In genomic region chr15:60846291-60846690, GRCm38 (mm10) we compare ENCODE assay signal across 18 mouse cellular contexts. TPM values are rescaled to one million over a fixed set of nuclear protein-coding genes. Genes with fewer than 3 reads are reported as not detected.
DNase-seq lines count a peak whose midpoint lies in the region; ATAC-seq and TF ChIP-seq lines count a peak whose summit lies in the region.
"Had no signal": no experiment of that assay in that cellular context is flagged by ENCODE, and none has a peak within 500 bp of the region (broad histone marks: within the 10 kb centered on the region; RNA-seq: fewer than 3 reads in every experiment).

No protein-coding gene starts in this region.

- no peak overlapping the region for H3K9ac ChIP-seq in hindbrain, embryonic 14.5 days
- no peak overlapping the region for H3K9ac ChIP-seq in hindbrain, embryonic 12.5 days
- H3K9ac ChIP-seq: limb, embryonic 13.5 days; liver, embryonic 15.5 days; neural tube, embryonic 12.5 days had no signal

- peak overlapping the region; percentile 78 for H3K27ac ChIP-seq in hindbrain, embryonic 10.5 days
- H3K27ac ChIP-seq in hindbrain, embryonic 14.5 days = no peak overlapping the region
- H3K27ac ChIP-seq in embryonic facial prominence, embryonic 10.5 days (replicated peaks) = peak overlapping the region; percentile 63
- H3K27ac ChIP-seq in hindbrain, embryonic 12.5 days = peak overlapping the region; percentile 44; the same call in 1 of the 2 replicates
- H3K27ac ChIP-seq: limb, embryonic 13.5 days; liver, embryonic 15.5 days; neural tube, embryonic 12.5 days had no signal

- TF ChIP-seq CTCF in brain, embryonic 14.5 days (IDR thresholded peaks at IDR 0.05; ENCODE audit: borderline replicate concordance, extremely low read depth, insufficient read depth, insufficient read length) = no peak

- H3K9me3 ChIP-seq in hindbrain, embryonic 10.5 days = no peaks in the 10 kb centered on the region
- H3K9me3 ChIP-seq in hindbrain, embryonic 14.5 days (ENCODE audit: control insufficient read depth, low read length) = no peaks in the 10 kb centered on the region
- no peaks in the 10 kb centered on the region for H3K9me3 ChIP-seq in embryonic facial prominence, embryonic 10.5 days
- no peaks in the 10 kb centered on the region for H3K9me3 ChIP-seq in hindbrain, embryonic 12.5 days (replicated peaks)
- H3K9me3 ChIP-seq: limb, embryonic 13.5 days; liver, embryonic 15.5 days; neural tube, embryonic 12.5 days had no signal

- no peaks in the 10 kb centered on the region for H3K36me3 ChIP-seq in hindbrain, embryonic 10.5 days
- no peaks in the 10 kb centered on the region for H3K36me3 ChIP-seq in hindbrain, embryonic 14.5 days (replicated peaks; ENCODE audit: control insufficient read depth, insufficient read depth)
- H3K36me3 ChIP-seq in embryonic facial prominence, embryonic 10.5 days (replicated peaks) = no peaks in the 10 kb centered on the region
- no peaks in the 10 kb centered on the region for H3K36me3 ChIP-seq in hindbrain, embryonic 12.5 days
- H3K36me3 ChIP-seq: limb, embryonic 13.5 days; liver, embryonic 15.5 days; neural tube, embryonic 12.5 days had no signal

- ATAC-seq in hindbrain, embryonic 14.5 days (ENCODE audit: low FRiP score) = no peak
- no peak for ATAC-seq in hindbrain, embryonic 12.5 days (ENCODE audit: low FRiP score)
- ATAC-seq in cerebellum, adult (ENCODE audit: insufficient number of reproducible peaks, low FRiP score, low TSS enrichment) = no peak
- ATAC-seq: intestine, postnatal 0 days had no signal

- no peak overlapping the region for H3K4me2 ChIP-seq in hindbrain, embryonic 14.5 days (replicated peaks)
- no peak overlapping the region for H3K4me2 ChIP-seq in hindbrain, embryonic 12.5 days (replicated peaks)
- H3K4me2 ChIP-seq: limb, embryonic 13.5 days; liver, embryonic 15.5 days; neural tube, embryonic 12.5 days had no signal

- H3K4me3 ChIP-seq in hindbrain, embryonic 10.5 days = no peak overlapping the region
- no peak overlapping the region for H3K4me3 ChIP-seq in hindbrain, embryonic 14.5 days (replicated peaks; ENCODE audit: low read length)
- no peak overlapping the region for H3K4me3 ChIP-seq in embryonic facial prominence, embryonic 10.5 days
- H3K4me3 ChIP-seq in hindbrain, embryonic 12.5 days = no peak overlapping the region
- H3K4me3 ChIP-seq: limb, embryonic 13.5 days; liver, embryonic 15.5 days; neural tube, embryonic 12.5 days had no signal

- peaks cover 40% of the 10 kb centered on the region for H3K4me1 ChIP-seq in hindbrain, embryonic 10.5 days (replicated peaks)
- peaks cover 8% of the 10 kb centered on the region; the same call in 1 of the 2 replicates for H3K4me1 ChIP-seq in hindbrain, embryonic 14.5 days (replicated peaks; ENCODE audit: control insufficient read depth, insufficient read depth, low read length)
- H3K4me1 ChIP-seq in embryonic facial prominence, embryonic 10.5 days = peaks cover 55% of the 10 kb centered on the region
- peaks cover 16% of the 10 kb centered on the region for H3K4me1 ChIP-seq in hindbrain, embryonic 12.5 days

- no peaks in the 10 kb centered on the region for H3K27me3 ChIP-seq in hindbrain, embryonic 10.5 days (ENCODE audit: insufficient read depth, poor library complexity, severe bottlenecking)
- H3K27me3 ChIP-seq in hindbrain, embryonic 14.5 days (ENCODE audit: control insufficient read depth, insufficient read depth, low read length) = no peaks in the 10 kb centered on the region
- H3K27me3 ChIP-seq in embryonic facial prominence, embryonic 10.5 days (replicated peaks; ENCODE audit: low read depth, poor library complexity, severe bottlenecking) = no peaks in the 10 kb centered on the region
- no peaks in the 10 kb centered on the region for H3K27me3 ChIP-seq in hindbrain, embryonic 12.5 days
- H3K27me3 ChIP-seq: liver, embryonic 15.5 days; neural tube, embryonic 12.5 days had no signal

- intact Hi-C loops in heart, postnatal 36 days (cut with DNase I) = no loop called here
- intact Hi-C loops in heart, postnatal 14 days (cut with DNase I) = no loop called here

- DNase-seq in hindbrain, embryonic 10.5 days (ENCODE audit: low spot score) = no peak
- DNase-seq in hindbrain, embryonic 14.5 days (ENCODE audit: low spot score) = no peak
- peak; percentile 46 for DNase-seq in brain, embryonic 14.5 days (ENCODE audit: low read depth)
- DNase-seq in embryonic facial prominence, embryonic 10.5 days (ENCODE audit: low spot score) = peak; percentile 42
- DNase-seq in heart, postnatal 36 days = no peak
- DNase-seq in heart, postnatal 14 days = no peak
- DNase-seq: cerebellum, adult 9-11 months; gastrocnemius, postnatal 10 days; kidney, postnatal 14 days; lung, postnatal 36 days; spleen, adult 18-20 months; thymus, adult 18-20 months had no signal

- TF ChIP-seq POLR2A in brain, embryonic 14.5 days (IDR thresholded peaks at IDR 0.05; ENCODE audit: borderline replicate concordance, extremely low read depth, insufficient read depth, insufficient read length, poor library complexity, severe bottlenecking) = no peak

- 24% methylated on average over 6 of the region's 6 CpGs for WGBS in hindbrain, embryonic 10.5 days
- 24% methylated on average over 6 of the region's 6 CpGs for WGBS in hindbrain, embryonic 14.5 days
- 28% methylated on average over 6 of the region's 6 CpGs for WGBS in embryonic facial prominence, embryonic 10.5 days
- 22% methylated on average over 6 of the region's 6 CpGs for WGBS in hindbrain, embryonic 12.5 days

RNA-seq across cellular contexts. Expression of gene Fam84b, which starts 7.3 kb away (rescaled TPM):
- 12.2 and 16.6 TPM in 2 replicates for polyA plus RNA-seq in hindbrain, embryonic 10.5 days (2016; fragmentation: Nextera tagmentation; extraction: Ambion mirVana)
- 15.1 and 18.3 TPM in 2 replicates for polyA plus RNA-seq in hindbrain, embryonic 14.5 days (2014; fragmentation: Nextera tagmentation; extraction: Ambion mirVana)
- polyA plus RNA-seq in brain, embryonic 14.5 days (2012; rRNA removed) = 8.1 and 11.7 TPM in 2 replicates
- 14.0 and 15.5 TPM in 2 replicates for polyA plus RNA-seq in embryonic facial prominence, embryonic 10.5 days (2016; fragmentation: Nextera tagmentation; extraction: Ambion mirVana)
- polyA plus RNA-seq in hindbrain, embryonic 12.5 days (2016; fragmentation: Nextera tagmentation; extraction: Ambion mirVana) = 15.0 and 15.9 TPM in 2 replicates
- 10 to 100 TPM in 1 of 2 experiments, 1 to 10 TPM in 1; 6.8 to 10.5 TPM for total RNA-seq in heart, postnatal 36 days (2021)
- 1 to 10 TPM; 6.8 to 8.8 TPM for total RNA-seq in heart, postnatal 14 days (2021)

Comparison
In these comparisons a context has a peak if more than half of its experiments do, and no peak if none do; other contexts are left out.
1. DNase-seq: peak in brain, embryonic 14.5 days (single experiment) and embryonic facial prominence, embryonic 10.5 days (single experiment); none in hindbrain, embryonic 10.5 days (single experiment), hindbrain, embryonic 14.5 days (single experiment), heart, postnatal 36 days (0 of 2) and heart, postnatal 14 days (0 of 2).